Mouse (Mus musculus): ENCODE measurements around the gene Grwd1. TPM values are rescaled to one million over a fixed set of nuclear protein-coding genes. Genes with fewer than 3 reads are reported as not detected.
"Not testable (repeated sequence)": the region's sequence is repeated elsewhere in the genome, so short reads cannot be mapped to it uniquely, and the experiment has no call there.

Grwd1 gene
- polyA plus RNA-seq (2016; fragmentation: Nextera tagmentation; extraction: Ambion mirVana), result 43.9 and 46.6 TPM in 2 replicates

- H3K27ac ChIP-seq (ENCODE audit: poor library complexity, severe bottlenecking), result no peak within 1 kb of the TSS; the same call in 1 of the 2 replicates
These were observed at the start of gene Grwd1 for GRCm38 (mm10) chr7:45830427-45831127. Gene Grwd1, minus strand, starts transcription at chr7:45830944.

DNA sequence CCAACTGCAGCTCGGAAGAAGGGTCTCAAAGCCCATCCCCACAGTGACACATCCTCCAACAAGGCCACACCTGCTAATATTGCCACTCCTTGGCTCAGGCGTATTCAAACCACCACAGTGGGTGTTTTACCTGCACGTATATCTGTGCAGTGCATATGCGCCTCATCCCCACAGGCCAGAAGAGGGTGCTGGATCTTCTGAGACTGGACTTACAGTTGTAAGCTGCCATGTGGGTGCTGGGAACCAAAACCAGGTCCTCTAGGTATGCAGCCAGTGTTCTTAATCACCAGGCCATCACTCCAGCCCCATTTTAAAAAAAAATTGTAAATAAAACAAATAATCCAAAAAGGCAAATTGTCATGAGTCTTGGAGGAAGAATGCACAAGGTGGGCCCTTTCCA, 49.8 kb upstream of the Grwd1 start:
- no peak for ATAC-seq (ENCODE audit: insufficient number of reproducible peaks, low FRiP score)
- 95% methylated on average over 4 of the region's 4 CpGs for WGBS
- peaks cover 97% of the 10 kb centered on the region for H3K36me3 ChIP-seq
- no peaks in the 10 kb centered on the region for H3K9me3 ChIP-seq (replicated peaks)
- no peaks in the 10 kb centered on the region for H3K4me1 ChIP-seq (replicated peaks)
- no peak overlapping the region for H3K4me2 ChIP-seq
- H3K27ac ChIP-seq (ENCODE audit: poor library complexity, severe bottlenecking), result no peak overlapping the region
- H3K27me3 ChIP-seq (replicated peaks), result no peaks in the 10 kb centered on the region
- no peak overlapping the region for H3K4me3 ChIP-seq
- H3K9ac ChIP-seq, result no peak overlapping the region

More at GRCm38 (mm10) chr7:45830427-45831127, at the start of gene Grwd1:
- Histone ChIP-seq H3K9me3 (replicated peaks) (no peaks in the 10 kb centered on the region), H3K4me2 (peak within 1 kb of the TSS; percentile 94), H3K4me1 (replicated peaks) (peaks cover 22% of the 10 kb centered on the region), H3K9ac (peak within 1 kb of the TSS; percentile 79), H3K36me3 (peaks cover 38% of the 10 kb centered on the region), H3K4me3 (peak within 1 kb of the TSS; percentile 89), H3K27me3 (replicated peaks) (peaks cover 45% of the 10 kb centered on the region)
- ATAC-seq (ENCODE audit: insufficient number of reproducible peaks, low FRiP score), result peak; percentile 63
- WGBS, result under 1% methylated on average over 35 of the region's 35 CpGs

DNA sequence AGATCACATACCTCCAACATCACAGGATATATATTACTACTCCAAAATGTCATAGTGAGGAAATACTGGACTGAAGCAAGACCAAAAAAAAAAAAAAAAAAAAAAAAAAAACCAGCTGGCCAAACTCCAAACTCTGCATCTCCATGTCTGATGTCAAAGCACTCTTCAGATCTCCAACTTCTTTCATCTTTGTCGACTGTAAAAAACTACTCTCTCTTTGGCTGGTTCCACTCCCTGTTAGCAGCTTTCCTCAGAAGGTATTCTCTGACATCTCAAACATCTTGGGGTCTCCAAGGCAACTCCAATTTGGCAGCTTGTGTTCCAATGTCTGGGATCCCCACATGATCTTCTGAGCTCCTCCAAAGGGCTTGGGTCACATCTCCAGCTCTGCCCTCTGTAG, 47.5 kb upstream of the Grwd1 start, which contains the start of gene Grin2d:
Gene Grin2d (minus strand): TSS at position 101 of the 400 bp plus-strand sequence.
- not testable (repeated sequence) for H3K4me2 ChIP-seq; H3K9me3 ChIP-seq (replicated peaks); H3K4me3 ChIP-seq; H3K27me3 ChIP-seq (replicated peaks); ATAC-seq (ENCODE audit: insufficient number of reproducible peaks, low FRiP score); H3K27ac ChIP-seq (ENCODE audit: poor library complexity, severe bottlenecking); H3K9ac ChIP-seq
- Histone ChIP-seq H3K4me1 (replicated peaks) (peaks cover 17% of the 10 kb centered on the region), H3K36me3 (peaks cover 88% of the 10 kb centered on the region)
- 83% methylated on average over 1 of the region's 1 CpGs for WGBS

- Histone ChIP-seq H3K9me3 (replicated peaks) (no peaks in the 10 kb centered on the region), H3K4me1 (replicated peaks) (peaks cover 17% of the 10 kb centered on the region), H3K36me3 (peaks cover 75% of the 10 kb centered on the region), H3K9ac (no peak overlapping the region), H3K4me3 (no peak overlapping the region), H3K27ac (ENCODE audit: poor library complexity, severe bottlenecking) (no peak overlapping the region), H3K4me2 (no peak overlapping the region), H3K27me3 (replicated peaks) (peaks cover 2% of the 10 kb centered on the region)
- 94% methylated on average over 7 of the region's 7 CpGs for WGBS
- no peak for ATAC-seq (ENCODE audit: insufficient number of reproducible peaks, low FRiP score)
These were observed 46.2 kb upstream of the Grwd1 start for GRCm38 (mm10) chr7:45876895-45877294.

DNA sequence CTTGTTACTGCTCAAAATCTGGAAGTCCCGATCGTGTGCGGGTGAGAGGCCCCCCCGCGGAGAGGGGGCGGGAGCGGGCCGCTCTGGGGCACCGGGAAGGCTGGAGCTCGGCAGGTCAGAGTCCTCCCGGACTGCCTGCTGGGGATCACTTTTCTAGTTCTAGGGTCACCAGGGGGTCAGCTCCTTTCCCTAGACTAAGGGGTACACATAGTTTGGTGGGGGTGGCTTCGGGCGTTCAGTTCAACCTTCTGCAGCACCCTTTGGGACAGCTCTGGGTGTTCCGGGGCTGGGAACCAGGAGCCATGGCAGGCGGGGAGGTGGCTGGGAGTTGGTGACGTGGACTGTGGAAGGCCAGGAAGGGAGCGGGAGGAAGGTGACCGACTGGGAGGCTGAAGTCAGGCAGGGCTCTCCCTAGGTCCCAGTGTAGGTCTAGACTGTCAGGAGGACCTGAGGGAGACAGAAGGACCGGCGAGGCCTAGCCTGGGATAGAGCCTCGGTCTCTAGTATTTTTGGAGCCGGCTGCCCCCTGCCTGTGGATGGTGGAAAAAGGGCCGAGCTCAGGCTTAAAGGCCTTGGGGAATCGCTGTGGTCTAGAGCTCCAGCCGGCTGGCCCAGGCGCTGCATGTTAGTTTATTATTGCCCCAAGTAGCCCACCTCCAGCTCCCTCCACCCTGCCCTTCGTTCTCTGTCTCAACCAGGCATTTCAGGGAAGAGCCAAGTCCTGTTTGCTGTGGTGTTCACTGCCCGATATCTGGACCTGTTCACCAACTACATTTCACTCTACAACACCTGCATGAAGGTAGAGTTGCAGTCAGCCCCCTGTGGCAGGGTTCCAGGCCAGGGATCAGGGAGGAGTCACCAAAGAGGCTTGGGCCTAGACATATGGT, 42.6 kb upstream of the Grwd1 start:
- peaks cover 43% of the 10 kb centered on the region for H3K4me1 ChIP-seq (replicated peaks)
- H3K27me3 ChIP-seq (replicated peaks), result peaks cover 38% of the 10 kb centered on the region
- H3K27ac ChIP-seq (ENCODE audit: poor library complexity, severe bottlenecking), result peak overlapping the region; percentile 95
- ATAC-seq (ENCODE audit: insufficient number of reproducible peaks, low FRiP score), result peak; percentile 65
- no peaks in the 10 kb centered on the region for H3K9me3 ChIP-seq (replicated peaks)
- WGBS, result 2% methylated on average over 28 of the region's 28 CpGs
- peaks cover 40% of the 10 kb centered on the region for H3K36me3 ChIP-seq
- peak overlapping the region; percentile 97 for H3K9ac ChIP-seq
- peak overlapping the region; percentile 92 for H3K4me2 ChIP-seq
- H3K4me3 ChIP-seq, result peak overlapping the region; percentile 90

- peaks cover 50% of the 10 kb centered on the region for H3K4me1 ChIP-seq (replicated peaks)
- peak within 1 kb of the TSS; percentile 95 for H3K27ac ChIP-seq (ENCODE audit: poor library complexity, severe bottlenecking)
- H3K9me3 ChIP-seq (replicated peaks), result no peaks in the 10 kb centered on the region
- 0% methylated on average over 18 of the region's 18 CpGs for WGBS
- H3K9ac ChIP-seq, result peak within 1 kb of the TSS; percentile 97
- peak within 1 kb of the TSS; percentile 92 for H3K4me2 ChIP-seq
- peaks cover 45% of the 10 kb centered on the region for H3K27me3 ChIP-seq (replicated peaks)
- ATAC-seq (ENCODE audit: insufficient number of reproducible peaks, low FRiP score), result peak; percentile 80
- H3K4me3 ChIP-seq, result peak within 1 kb of the TSS; percentile 90
- H3K36me3 ChIP-seq, result peaks cover 35% of the 10 kb centered on the region
These were observed 41.9 kb upstream of the Grwd1 start, which contains the start of gene Kdelr1 for GRCm38 (mm10) chr7:45872624-45873023. Gene Kdelr1, plus strand, starts transcription at chr7:45872772.

GRCm38 (mm10) chr7:45870282-45871058, 39.7 kb upstream of the Grwd1 start:
- peak overlapping the region; percentile 34 for H3K4me3 ChIP-seq
- H3K27ac ChIP-seq (ENCODE audit: poor library complexity, severe bottlenecking), result no peak overlapping the region
- 2% methylated on average over 30 of the region's 30 CpGs for WGBS
- H3K4me1 ChIP-seq (replicated peaks), result peaks cover 61% of the 10 kb centered on the region
- H3K9me3 ChIP-seq (replicated peaks), result no peaks in the 10 kb centered on the region
- H3K36me3 ChIP-seq, result peaks cover 14% of the 10 kb centered on the region
- peaks cover 53% of the 10 kb centered on the region for H3K27me3 ChIP-seq (replicated peaks)
- peak overlapping the region; percentile 66 for H3K4me2 ChIP-seq
- H3K9ac ChIP-seq, result peak overlapping the region; percentile 60
- ATAC-seq (ENCODE audit: insufficient number of reproducible peaks, low FRiP score), result no peak

- Histone ChIP-seq H3K4me2 (peak overlapping the region; percentile 66), H3K36me3 (peaks cover 8% of the 10 kb centered on the region; the same call in 1 of the 2 replicates), H3K27ac (ENCODE audit: poor library complexity, severe bottlenecking) (no peak overlapping the region), H3K9ac (peak overlapping the region; percentile 60), H3K9me3 (replicated peaks) (no peaks in the 10 kb centered on the region), H3K27me3 (replicated peaks) (peaks cover 53% of the 10 kb centered on the region), H3K4me1 (replicated peaks) (peaks cover 58% of the 10 kb centered on the region), H3K4me3 (peak overlapping the region; percentile 26)
- no peak for ATAC-seq (ENCODE audit: insufficient number of reproducible peaks, low FRiP score)
- under 1% methylated on average over 13 of the region's 14 CpGs for WGBS
These were observed 39.0 kb upstream of the Grwd1 start for GRCm38 (mm10) chr7:45869787-45870186.

- peak overlapping the region; percentile 60 for H3K9ac ChIP-seq
- WGBS, result 17% methylated on average over 8 of the region's 8 CpGs
- H3K4me1 ChIP-seq (replicated peaks), result peaks cover 52% of the 10 kb centered on the region
- peaks cover 53% of the 10 kb centered on the region for H3K27me3 ChIP-seq (replicated peaks)
- peak overlapping the region; percentile 26 for H3K4me3 ChIP-seq
- H3K4me2 ChIP-seq, result peak overlapping the region; percentile 66
- H3K36me3 ChIP-seq, result 0 out of 2 replicates have a peak, but pooled peaks cover 2% of the 10 kb centered on the region
- no peak for ATAC-seq (ENCODE audit: insufficient number of reproducible peaks, low FRiP score)
- no peaks in the 10 kb centered on the region for H3K9me3 ChIP-seq (replicated peaks)
- H3K27ac ChIP-seq (ENCODE audit: poor library complexity, severe bottlenecking), result no peak overlapping the region
These were observed 38.4 kb upstream of the Grwd1 start for GRCm38 (mm10) chr7:45869107-45869670.

DNA sequence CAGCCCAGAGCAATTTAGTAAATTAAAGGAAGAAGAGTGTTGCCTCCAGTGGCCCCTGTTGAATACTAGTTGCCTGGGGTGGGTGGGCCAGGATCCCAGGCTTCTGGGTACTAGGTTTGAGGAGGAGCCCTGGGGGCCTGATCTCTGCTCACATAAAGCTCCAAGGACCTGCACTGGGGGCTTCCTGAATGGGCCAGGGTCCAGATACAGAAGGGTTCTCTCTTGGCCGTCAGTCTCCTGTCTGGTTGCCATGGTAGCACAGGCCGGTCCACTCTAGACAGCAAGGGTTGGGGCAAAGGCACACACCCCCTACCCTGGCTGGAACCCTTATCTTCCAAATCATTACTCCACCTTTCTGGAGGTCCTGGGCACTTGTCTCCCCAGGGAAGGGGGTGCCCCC, 37.1 kb upstream of the Grwd1 start:
- Histone ChIP-seq H3K27ac (ENCODE audit: poor library complexity, severe bottlenecking) (no peak overlapping the region), H3K4me2 (no peak overlapping the region), H3K9ac (no peak overlapping the region), H3K4me1 (replicated peaks) (peaks cover 44% of the 10 kb centered on the region), H3K36me3 (no peaks in the 10 kb centered on the region), H3K9me3 (replicated peaks) (no peaks in the 10 kb centered on the region), H3K4me3 (no peak overlapping the region), H3K27me3 (replicated peaks) (peaks cover 57% of the 10 kb centered on the region)
- ATAC-seq (ENCODE audit: insufficient number of reproducible peaks, low FRiP score), result no peak
- 23% methylated on average over 2 of the region's 2 CpGs for WGBS

Data from heart, embryonic 12.5 days (tissue).